In the genomic region with DNA sequence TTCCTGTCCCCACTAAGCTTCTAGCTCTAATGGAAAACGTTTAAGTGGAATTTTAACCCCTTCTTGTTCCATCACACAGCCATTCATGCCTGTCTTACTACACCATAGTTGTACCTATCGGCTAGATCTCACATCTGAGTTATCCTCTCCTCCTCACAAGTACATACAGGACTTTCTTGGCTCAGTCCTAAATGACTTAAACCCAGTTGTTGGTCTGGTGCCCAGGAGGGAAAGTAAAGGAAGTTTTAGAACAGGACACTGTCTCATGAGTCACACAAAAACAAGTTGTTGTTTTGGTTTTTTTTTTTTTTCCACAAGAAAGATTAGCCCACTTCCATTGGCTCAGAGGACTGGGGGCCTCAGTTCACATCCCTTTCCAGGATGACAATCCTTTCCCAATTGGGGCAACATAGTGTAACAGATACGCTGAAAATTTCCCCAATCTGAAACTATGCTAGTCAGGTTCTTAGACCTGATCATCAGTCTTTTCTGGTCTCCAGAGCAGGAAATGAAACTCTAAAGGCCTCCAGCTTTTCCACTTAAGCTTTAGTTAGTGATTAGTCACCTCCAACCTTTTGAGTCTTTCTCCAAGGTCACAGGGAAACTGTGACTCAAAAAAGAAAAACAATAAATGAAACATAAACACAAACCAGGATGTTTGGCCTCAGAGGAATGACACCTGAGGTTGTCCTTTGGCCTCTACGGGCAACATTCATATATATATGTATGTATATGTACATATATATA, we compare ENCODE assay signal across 12 mouse cellular contexts.
"Had no signal": no experiment of that assay in that cellular context is flagged by ENCODE, and none has a peak within 500 bp of the region (broad histone marks: within the 10 kb centered on the region; RNA-seq: fewer than 3 reads in every experiment).

No protein-coding gene starts in this region.

- H3K27me3 ChIP-seq: limb, embryonic 12.5 days; liver, embryonic 13.5 days had no signal

- DNase-seq: kidney, adult 9 months; kidney, postnatal 10 days; kidney, postnatal 4 days; liver; liver, embryonic 13.5 days; lung, adult 18-20 months; right cerebral cortex, postnatal 14 days; thymus, postnatal 14 days had no signal

- H3K4me3 ChIP-seq: layer of hippocampus, adult 2 months; limb, embryonic 12.5 days; liver, embryonic 13.5 days; midbrain, embryonic 13.5 days had no signal

- H3K9ac ChIP-seq: limb, embryonic 12.5 days; liver, embryonic 13.5 days; midbrain, embryonic 13.5 days had no signal

- H3K27ac ChIP-seq: layer of hippocampus, adult 2 months; limb, embryonic 12.5 days; liver, embryonic 13.5 days; midbrain, embryonic 13.5 days; stomach, postnatal 0 days had no signal

- ATAC-seq: midbrain, embryonic 13.5 days had no signal

- H3K9me3 ChIP-seq: limb, embryonic 12.5 days; liver, embryonic 13.5 days; midbrain, embryonic 13.5 days had no signal

- H3K36me3 ChIP-seq: limb, embryonic 12.5 days; liver, embryonic 13.5 days; midbrain, embryonic 13.5 days had no signal

- H3K4me2 ChIP-seq: limb, embryonic 12.5 days; liver, embryonic 13.5 days; midbrain, embryonic 13.5 days had no signal
